Mouse (Mus musculus) activated CD4-positive, CD25-positive, alpha-beta regulatory T cell, adult 4 months (primary cell): ENCODE data around the gene Abhd17c. TPM values are rescaled to one million over a fixed set of nuclear protein-coding genes. Genes with fewer than 3 reads are reported as not detected.
A peak's percentile ranks its signal among the peaks of the same experiment; 100 is the strongest.

Experiments used
- ATAC-seq: one replicate; pipeline ENCODE4 v1.8.0; 2017
- polyA plus RNA-seq, 2 experiments: library from polyadenylated mRNA; unstranded; fragments of 100-300 nt; shearing (Covaris generic); gene quantifications; one replicate each; pipeline ENCODE4 v1.2.1; 2017

Abhd17c gene
- polyA plus RNA-seq, 2 experiments from 2014 or later = 6.6 to 12.2 TPM

GRCm38 (mm10) chr7:84117543-84118122, 34.1 kb downstream of the Abhd17c start:
- no peak for ATAC-seq

DNA sequence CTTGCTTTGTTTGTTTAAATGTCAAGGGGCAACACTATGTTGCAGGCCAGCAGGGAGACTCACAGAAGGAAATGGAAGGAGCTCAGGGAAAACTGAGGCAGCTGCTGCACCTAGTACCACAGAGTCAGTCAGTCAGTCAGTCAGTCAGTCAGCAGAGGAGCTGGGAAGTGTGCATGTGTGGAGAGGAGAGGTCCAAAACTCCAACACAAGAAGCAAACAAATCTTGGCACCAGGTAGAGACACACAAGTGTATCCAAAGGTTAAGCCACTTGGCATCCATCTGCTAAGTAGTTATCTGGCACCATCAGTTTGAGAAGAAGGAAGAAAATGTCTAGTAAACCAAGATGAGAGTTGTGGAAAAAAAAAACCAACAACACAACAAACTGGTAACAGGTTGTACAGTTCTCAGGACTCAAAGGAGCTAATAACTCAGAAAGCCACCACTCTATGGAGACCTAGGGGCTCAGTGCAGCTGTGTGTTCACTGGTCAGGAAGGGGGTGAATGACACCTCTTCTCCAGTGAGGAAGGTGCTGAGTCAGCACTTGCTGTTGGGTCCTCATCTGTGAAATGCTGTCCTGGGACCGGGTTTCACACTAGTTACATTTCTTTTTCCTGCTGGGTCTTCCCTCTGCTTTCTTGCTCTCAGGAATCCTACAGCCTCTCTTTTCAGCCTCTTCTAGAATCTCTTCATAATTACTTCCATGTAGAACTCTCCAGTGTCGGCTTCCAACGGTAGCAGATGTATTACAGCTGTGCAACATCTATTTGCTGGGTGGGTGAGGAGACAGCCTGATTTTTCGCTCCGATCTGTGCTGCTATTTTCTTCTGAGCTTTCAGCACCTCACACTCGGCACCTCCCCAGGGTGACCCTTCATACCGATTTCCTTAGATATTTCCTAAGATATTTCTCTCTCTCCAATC, 34.8 kb downstream of the Abhd17c start:
- no peak for ATAC-seq

GRCm38 (mm10) chr7:84115385-84115784, 36.3 kb downstream of the Abhd17c start:
- ATAC-seq = peak; percentile 86

- no peak for ATAC-seq
These were observed 36.9 kb downstream of the Abhd17c start for GRCm38 (mm10) chr7:84114775-84115174.

DNA sequence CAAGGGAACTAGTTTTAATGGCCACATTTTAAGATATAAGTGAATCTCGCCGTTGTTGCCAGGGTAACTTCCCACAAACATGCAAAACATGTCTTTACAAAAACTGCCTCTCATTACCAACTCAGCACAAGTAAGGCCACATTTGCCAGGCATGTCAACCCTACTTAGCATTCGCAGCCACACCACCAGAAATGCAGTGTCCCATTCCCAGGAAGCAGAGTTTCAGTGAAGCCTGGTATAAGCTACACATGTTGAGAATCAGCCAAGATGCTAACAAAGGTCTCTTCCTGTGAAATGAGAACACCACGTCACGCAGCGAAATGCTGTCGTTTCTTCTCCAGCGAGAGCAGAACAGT, 38.7 kb downstream of the Abhd17c start:
- no peak for ATAC-seq

- ATAC-seq = no peak
These were observed 39.2 kb downstream of the Abhd17c start for GRCm38 (mm10) chr7:84112351-84113034.

- no peak for ATAC-seq
These were observed 39.9 kb downstream of the Abhd17c start for GRCm38 (mm10) chr7:84111716-84112350.

DNA sequence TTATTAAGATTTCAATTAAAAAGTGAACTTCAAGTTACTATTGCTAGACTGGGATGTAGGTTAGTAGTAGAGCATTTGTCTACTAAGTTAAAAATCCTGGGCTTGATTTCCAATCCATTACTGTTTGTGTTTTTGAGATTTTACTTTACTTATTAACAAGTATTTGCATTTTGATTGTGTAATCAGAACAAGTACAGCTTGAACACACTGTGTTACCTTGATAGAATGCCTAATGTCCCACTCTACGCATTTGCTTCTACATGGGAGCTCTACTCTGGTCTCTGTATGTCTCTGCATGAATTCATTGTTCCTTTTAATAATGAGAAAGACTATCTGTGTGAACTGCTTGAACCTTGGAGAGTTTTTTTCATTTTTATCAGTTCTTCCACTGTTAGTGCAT, 44.8 kb downstream of the Abhd17c start:
- no peak for ATAC-seq

DNA sequence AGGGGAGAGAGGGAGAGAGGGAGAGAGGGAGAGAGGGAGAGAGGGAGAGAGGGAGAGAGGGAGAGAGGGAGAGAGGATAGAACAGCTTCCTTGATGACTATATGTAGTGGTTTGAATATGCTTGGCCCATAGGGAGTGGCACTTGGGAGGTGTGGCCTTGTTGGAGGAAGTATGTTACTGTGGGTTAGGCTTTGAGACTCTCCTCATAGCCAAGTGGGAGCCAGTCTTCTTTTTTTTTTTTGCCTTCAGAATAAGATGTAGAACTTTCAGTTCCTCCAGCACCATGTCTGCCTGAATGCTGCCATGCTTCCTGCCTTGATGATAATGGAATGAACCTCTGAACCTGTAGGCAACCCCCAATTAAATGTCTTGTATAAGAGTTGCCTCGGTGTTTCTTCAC, 49.1 kb downstream of the Abhd17c start:
- no peak for ATAC-seq

DNA sequence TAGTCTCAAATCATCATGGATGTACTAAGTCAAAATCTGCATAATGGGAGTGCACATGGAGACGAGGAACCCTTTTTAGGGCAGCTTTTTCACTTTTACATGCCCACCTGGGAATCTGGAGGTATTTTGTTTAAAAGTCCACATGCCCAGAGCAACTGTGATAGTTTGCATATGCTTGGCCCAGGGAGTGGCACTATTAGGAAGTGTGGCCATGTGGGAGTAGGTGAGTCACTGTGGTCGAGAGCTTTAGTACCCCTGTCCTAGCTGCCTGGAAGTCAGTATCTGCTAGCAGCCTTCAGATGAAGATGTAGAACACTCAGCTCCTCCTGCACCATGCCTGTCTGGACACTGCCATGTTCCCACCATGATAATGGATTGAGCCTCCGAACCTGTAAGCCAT, 51.0 kb downstream of the Abhd17c start:
- ATAC-seq = no peak

GRCm38 (mm10) chr7:84098098-84098497, 53.6 kb downstream of the Abhd17c start:
- ATAC-seq = no peak

- ATAC-seq = no peak
These were observed 55.2 kb downstream of the Abhd17c start for GRCm38 (mm10) chr7:84096501-84096900.

DNA sequence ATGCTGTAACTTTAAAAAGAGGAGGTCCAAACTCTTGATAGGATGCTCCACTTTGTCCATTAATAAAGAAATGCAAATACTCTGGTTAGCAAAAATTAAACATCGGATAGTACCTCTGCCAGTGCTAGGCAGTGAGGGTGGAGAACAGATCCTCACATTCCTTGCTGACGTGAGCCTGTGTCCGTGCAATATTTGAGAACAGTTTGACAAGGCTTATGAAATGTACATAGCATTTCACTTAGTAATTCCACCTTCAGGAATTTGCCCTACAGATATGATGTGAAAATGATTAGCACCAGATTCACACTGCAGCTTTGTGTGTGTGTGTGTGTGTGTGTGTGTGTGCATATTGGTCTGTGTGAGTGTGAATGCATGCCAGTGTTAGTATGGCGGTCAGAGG, 60.9 kb downstream of the Abhd17c start:
- ATAC-seq = no peak

- ATAC-seq = no peak
These were observed 61.9 kb downstream of the Abhd17c start for GRCm38 (mm10) chr7:84089777-84090176.

DNA sequence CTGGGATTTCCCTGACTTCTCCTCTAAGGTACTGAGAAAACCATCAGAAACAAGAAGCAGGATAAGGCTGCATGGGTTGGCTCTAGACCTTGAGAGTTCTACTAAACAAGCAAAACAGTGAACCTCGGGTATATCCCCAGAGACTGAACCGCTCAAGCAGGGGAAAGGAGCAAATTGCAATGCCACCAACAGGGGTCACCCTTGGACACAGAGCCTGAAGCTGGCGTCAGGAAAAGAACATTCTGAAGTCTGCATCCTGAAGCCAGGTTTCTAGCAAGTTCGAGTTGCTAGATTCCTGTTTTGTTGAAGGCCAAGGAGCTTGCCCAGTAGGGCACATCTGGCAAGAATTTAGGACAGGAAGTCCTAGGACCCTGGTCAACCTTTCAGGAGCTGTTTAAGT, 62.7 kb downstream of the Abhd17c start:
- peak; percentile 48 for ATAC-seq

GRCm38 (mm10) chr7:84088191-84088590, 63.5 kb downstream of the Abhd17c start:
- no peak for ATAC-seq

DNA sequence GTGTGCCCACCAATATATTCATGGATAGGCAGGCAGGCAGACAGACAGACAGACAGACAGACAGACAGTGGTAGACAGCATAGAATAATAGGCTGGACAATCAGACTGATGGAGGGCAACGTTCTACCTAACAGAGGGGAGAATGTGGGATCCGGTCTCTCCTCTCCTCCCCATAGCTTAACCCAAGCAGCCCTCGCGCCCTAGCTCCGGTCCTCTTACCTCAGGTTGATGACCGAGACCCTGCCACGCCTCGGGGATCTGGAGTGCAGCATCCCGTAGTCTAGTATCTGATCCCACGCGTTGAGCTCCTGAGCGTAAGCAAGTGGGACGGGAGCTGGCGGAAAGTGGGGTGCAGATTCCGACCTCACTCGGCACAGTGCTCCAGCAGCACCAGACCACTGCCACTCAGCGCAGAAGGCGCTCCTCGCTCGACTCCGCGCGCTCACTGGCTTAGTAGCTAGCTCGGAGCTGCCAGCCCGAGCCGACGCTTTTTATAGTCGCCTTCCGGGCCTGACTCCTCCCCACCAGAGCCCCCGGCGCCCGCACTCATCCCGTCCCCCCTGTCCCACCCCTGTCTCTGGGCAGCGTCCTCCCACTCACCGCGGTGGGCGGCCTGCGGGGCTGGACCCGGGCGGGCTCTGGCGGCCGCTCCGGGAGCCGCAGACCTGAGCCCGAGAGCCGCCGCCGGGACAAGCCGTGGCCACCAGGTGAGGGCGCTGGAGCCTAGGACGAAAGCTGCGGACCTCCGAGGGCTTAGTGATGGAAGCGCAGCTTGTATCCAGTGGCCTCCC, 65.5 kb downstream of the Abhd17c start, which contains the start of gene Cemip:
TSS of gene Cemip (minus strand) at position 464 of the 791 bp plus-strand sequence.
- peak; percentile 57 for ATAC-seq

DNA sequence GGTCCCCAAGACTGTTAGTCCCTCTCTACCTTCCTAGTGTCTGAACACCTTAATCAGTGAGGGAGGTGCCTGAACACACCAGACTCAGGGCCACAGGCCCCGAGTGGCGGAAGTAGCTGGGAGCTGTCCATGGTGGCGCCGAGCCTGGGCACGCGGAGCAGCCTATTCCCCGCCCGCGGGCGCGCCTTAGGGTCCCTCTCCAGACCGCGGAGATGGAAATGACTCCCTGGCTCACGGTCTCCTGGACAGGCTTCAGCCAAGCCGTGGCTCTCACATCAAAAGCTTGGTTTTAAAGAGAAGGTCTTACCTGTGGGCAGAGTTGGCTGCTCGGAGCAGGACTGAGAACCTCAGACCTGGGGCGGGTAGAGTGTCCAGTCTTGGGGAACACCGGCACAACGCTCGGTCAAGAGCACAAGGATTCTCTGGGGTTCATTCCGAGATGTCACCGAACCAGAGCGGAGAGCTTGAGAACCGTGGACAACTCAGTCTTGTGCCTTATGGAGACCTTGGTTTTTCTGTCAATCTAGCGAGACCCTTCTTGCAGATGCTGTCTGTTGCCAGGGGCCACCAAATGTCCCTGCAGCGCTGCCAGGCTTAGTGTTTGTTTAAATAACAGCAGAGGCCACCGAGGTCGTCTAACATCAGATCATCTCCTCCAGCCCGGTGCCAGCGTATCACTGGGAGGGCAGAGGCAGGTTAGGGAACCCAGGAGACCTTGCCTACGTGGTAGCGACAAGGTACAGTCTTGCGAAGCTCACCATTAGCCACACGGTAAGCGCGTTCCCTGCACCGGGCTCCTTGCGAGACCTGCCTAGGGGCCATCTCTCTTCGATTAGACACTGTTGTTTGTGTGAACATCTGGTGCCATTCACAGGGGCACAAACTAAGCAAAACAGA, 66.4 kb downstream of the Abhd17c start:
- ATAC-seq = no peak

DNA sequence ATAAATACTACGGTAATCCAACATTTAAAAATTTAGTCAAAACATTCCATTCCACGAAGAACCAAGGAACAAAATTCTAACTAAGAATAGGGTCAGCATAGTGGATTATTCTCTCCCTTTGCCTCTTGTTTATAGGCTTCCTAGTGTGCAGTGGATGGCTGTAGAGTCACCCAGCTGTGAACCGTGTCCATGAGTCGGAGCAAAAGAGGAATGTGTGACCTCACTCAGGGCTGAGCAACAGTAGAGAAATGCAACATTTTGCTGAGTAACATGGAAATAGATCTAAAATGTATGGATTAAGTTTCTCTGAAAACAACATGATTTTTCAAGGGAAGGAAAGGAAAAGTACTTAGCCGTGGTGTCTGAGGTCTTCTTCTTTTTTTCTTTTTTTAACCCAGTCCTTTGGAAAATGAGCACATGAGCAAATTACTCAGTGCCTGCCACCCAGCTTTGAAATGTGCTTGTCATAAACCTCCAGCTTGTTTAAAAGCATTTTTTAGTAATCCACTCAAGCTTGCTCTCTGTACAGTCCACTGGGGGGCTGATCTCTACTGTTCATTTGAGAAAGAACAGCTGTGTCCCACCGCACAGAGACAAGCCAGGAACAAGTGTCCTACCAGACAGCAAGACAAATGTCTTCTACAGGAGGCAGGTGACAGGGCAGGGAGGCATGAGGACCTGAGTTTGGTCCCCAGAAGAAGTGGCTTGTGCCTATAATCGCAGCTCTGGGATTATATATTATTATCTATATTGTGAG, 74.3 kb downstream of the Abhd17c start:
- ATAC-seq = no peak

GRCm38 (mm10) chr7:84074266-84074665, 77.4 kb downstream of the Abhd17c start:
- no peak for ATAC-seq
